Mouse (Mus musculus): ENCODE data around the gene Atp2a2. TPM values are rescaled to one million over a fixed set of nuclear protein-coding genes. Genes with fewer than 3 reads are reported as not detected.

Gene Atp2a2
- polyA plus RNA-seq, 1 experiment from 2014 or later: 52.0 TPM

GRCm38 (mm10) chr5:122518247-122518646, 16.2 kb upstream of the Atp2a2 start:
- 16% methylated on average over 8 of the region's 8 CpGs for WGBS

GRCm38 (mm10) chr5:122516901-122517300, 14.9 kb upstream of the Atp2a2 start:
- Histone ChIP-seq H3K36me3 (no peaks in the 10 kb centered on the region), H3K4me2 (no peak overlapping the region), H3K4me3 (replicated peaks) (no peak overlapping the region), H3K27ac (replicated peaks) (no peak overlapping the region), H3K4me1 (peaks cover 13% of the 10 kb centered on the region), H3K9ac (replicated peaks) (no peak overlapping the region), H3K27me3 (replicated peaks) (no peaks in the 10 kb centered on the region), H3K9me3 (replicated peaks) (no peaks in the 10 kb centered on the region)
- no peak for ATAC-seq (ENCODE audit: low FRiP score)
- WGBS: 81% methylated on average over 5 of the region's 5 CpGs

More at GRCm38 (mm10) chr5:122518247-122518646, 16.2 kb upstream of the Atp2a2 start:
- no peaks in the 10 kb centered on the region for H3K27me3 ChIP-seq (replicated peaks)
- no peak overlapping the region for H3K9ac ChIP-seq (replicated peaks)
- ATAC-seq (ENCODE audit: low FRiP score): no peak
- H3K4me1 ChIP-seq: peaks cover 13% of the 10 kb centered on the region
- H3K4me2 ChIP-seq: no peak overlapping the region
- H3K36me3 ChIP-seq: no peaks in the 10 kb centered on the region
- no peak overlapping the region for H3K4me3 ChIP-seq (replicated peaks)
- H3K9me3 ChIP-seq (replicated peaks): no peaks in the 10 kb centered on the region
- H3K27ac ChIP-seq (replicated peaks): no peak overlapping the region

- no peaks in the 10 kb centered on the region for H3K9me3 ChIP-seq (replicated peaks)
- no peak overlapping the region for H3K4me2 ChIP-seq
- H3K4me1 ChIP-seq: peaks cover 18% of the 10 kb centered on the region
- no peaks in the 10 kb centered on the region for H3K36me3 ChIP-seq
- H3K4me3 ChIP-seq (replicated peaks): no peak overlapping the region
- H3K9ac ChIP-seq (replicated peaks): no peak overlapping the region
- no peak for ATAC-seq (ENCODE audit: low FRiP score)
- no peak overlapping the region for H3K27ac ChIP-seq (replicated peaks)
- 85% methylated on average over 11 of the region's 11 CpGs for WGBS
- H3K27me3 ChIP-seq (replicated peaks): no peaks in the 10 kb centered on the region
Observed at GRCm38 (mm10) chr5:122516029-122516730, 14.2 kb upstream of the Atp2a2 start.

GRCm38 (mm10) chr5:122514127-122514521, 12.1 kb upstream of the Atp2a2 start:
- H3K27ac ChIP-seq (replicated peaks): no peak overlapping the region
- no peak for ATAC-seq (ENCODE audit: low FRiP score)
- no peak overlapping the region for H3K9ac ChIP-seq (replicated peaks)
- H3K36me3 ChIP-seq: no peaks in the 10 kb centered on the region
- H3K4me1 ChIP-seq: peaks cover 23% of the 10 kb centered on the region
- no peak overlapping the region for H3K4me3 ChIP-seq (replicated peaks)
- 29% methylated on average over 8 of the region's 8 CpGs for WGBS
- H3K9me3 ChIP-seq (replicated peaks): no peaks in the 10 kb centered on the region
- peak overlapping the region; percentile 19; the same call in 1 of the 2 replicates for H3K4me2 ChIP-seq
- H3K27me3 ChIP-seq (replicated peaks): no peaks in the 10 kb centered on the region

GRCm38 (mm10) chr5:122513421-122514126, 11.5 kb upstream of the Atp2a2 start:
- Histone ChIP-seq H3K4me1 (peaks cover 23% of the 10 kb centered on the region), H3K27ac (replicated peaks) (no peak overlapping the region), H3K9ac (replicated peaks) (no peak overlapping the region), H3K4me2 (peak overlapping the region; percentile 19; the same call in 1 of the 2 replicates), H3K9me3 (replicated peaks) (no peaks in the 10 kb centered on the region), H3K27me3 (replicated peaks) (no peaks in the 10 kb centered on the region), H3K36me3 (no peaks in the 10 kb centered on the region), H3K4me3 (replicated peaks) (no peak overlapping the region)
- 42% methylated on average over 23 of the region's 23 CpGs for WGBS
- no peak for ATAC-seq (ENCODE audit: low FRiP score)

- Histone ChIP-seq H3K9me3 (replicated peaks) (no peaks in the 10 kb centered on the region), H3K4me3 (replicated peaks) (no peak overlapping the region), H3K4me1 (peaks cover 20% of the 10 kb centered on the region), H3K9ac (replicated peaks) (no peak overlapping the region), H3K27ac (replicated peaks) (no peak overlapping the region), H3K36me3 (no peaks in the 10 kb centered on the region), H3K27me3 (replicated peaks) (no peaks in the 10 kb centered on the region), H3K4me2 (no peak overlapping the region)
- 74% methylated on average over 6 of the region's 6 CpGs for WGBS
- ATAC-seq (ENCODE audit: low FRiP score): no peak
Observed at GRCm38 (mm10) chr5:122512011-122512410, 10.0 kb upstream of the Atp2a2 start.

GRCm38 (mm10) chr5:122511405-122511804, 9.4 kb upstream of the Atp2a2 start:
- Histone ChIP-seq H3K9me3 (replicated peaks) (no peaks in the 10 kb centered on the region), H3K4me3 (replicated peaks) (no peak overlapping the region), H3K9ac (replicated peaks) (no peak overlapping the region), H3K27ac (replicated peaks) (no peak overlapping the region), H3K4me1 (peaks cover 20% of the 10 kb centered on the region), H3K27me3 (replicated peaks) (no peaks in the 10 kb centered on the region), H3K36me3 (no peaks in the 10 kb centered on the region), H3K4me2 (no peak overlapping the region)
- ATAC-seq (ENCODE audit: low FRiP score): no peak
- 75% methylated on average over 9 of the region's 9 CpGs for WGBS

GRCm38 (mm10) chr5:122510651-122511157, 8.7 kb upstream of the Atp2a2 start:
- no peaks in the 10 kb centered on the region for H3K36me3 ChIP-seq
- no peak overlapping the region for H3K4me3 ChIP-seq (replicated peaks)
- H3K27me3 ChIP-seq (replicated peaks): no peaks in the 10 kb centered on the region
- peaks cover 20% of the 10 kb centered on the region for H3K4me1 ChIP-seq
- no peaks in the 10 kb centered on the region for H3K9me3 ChIP-seq (replicated peaks)
- no peak overlapping the region for H3K27ac ChIP-seq (replicated peaks)
- no peak overlapping the region for H3K4me2 ChIP-seq
- ATAC-seq (ENCODE audit: low FRiP score): no peak
- no peak overlapping the region for H3K9ac ChIP-seq (replicated peaks)
- WGBS: 69% methylated on average over 17 of the region's 17 CpGs

- Histone ChIP-seq H3K9me3 (replicated peaks) (no peaks in the 10 kb centered on the region), H3K4me3 (replicated peaks) (no peak overlapping the region), H3K36me3 (no peaks in the 10 kb centered on the region), H3K4me2 (no peak overlapping the region), H3K9ac (replicated peaks) (no peak overlapping the region), H3K4me1 (peaks cover 20% of the 10 kb centered on the region), H3K27me3 (replicated peaks) (no peaks in the 10 kb centered on the region), H3K27ac (replicated peaks) (no peak overlapping the region)
- WGBS: 51% methylated on average over 7 of the region's 7 CpGs
- no peak for ATAC-seq (ENCODE audit: low FRiP score)
Observed at GRCm38 (mm10) chr5:122509608-122510007, 7.6 kb upstream of the Atp2a2 start.

GRCm38 (mm10) chr5:122508861-122509306, 6.9 kb upstream of the Atp2a2 start:
- peaks cover 14% of the 10 kb centered on the region for H3K4me1 ChIP-seq
- no peak overlapping the region for H3K4me3 ChIP-seq (replicated peaks)
- no peaks in the 10 kb centered on the region for H3K36me3 ChIP-seq
- no peaks in the 10 kb centered on the region for H3K9me3 ChIP-seq (replicated peaks)
- ATAC-seq (ENCODE audit: low FRiP score): no peak
- WGBS: 77% methylated on average over 11 of the region's 11 CpGs
- H3K27me3 ChIP-seq (replicated peaks): no peaks in the 10 kb centered on the region
- no peak overlapping the region for H3K9ac ChIP-seq (replicated peaks)
- H3K27ac ChIP-seq (replicated peaks): no peak overlapping the region
- H3K4me2 ChIP-seq: no peak overlapping the region

GRCm38 (mm10) chr5:122507396-122507795, 5.4 kb upstream of the Atp2a2 start:
- Histone ChIP-seq H3K27ac (replicated peaks) (no peak overlapping the region), H3K27me3 (replicated peaks) (no peaks in the 10 kb centered on the region), H3K4me1 (peaks cover 22% of the 10 kb centered on the region), H3K36me3 (no peaks in the 10 kb centered on the region), H3K9ac (replicated peaks) (no peak overlapping the region), H3K9me3 (replicated peaks) (no peaks in the 10 kb centered on the region), H3K4me2 (no peak overlapping the region), H3K4me3 (replicated peaks) (no peak overlapping the region)
- ATAC-seq (ENCODE audit: low FRiP score): no peak

GRCm38 (mm10) chr5:122506462-122506861, 4.4 kb upstream of the Atp2a2 start:
- no peak for ATAC-seq (ENCODE audit: low FRiP score)
- Histone ChIP-seq H3K4me2 (no peak overlapping the region), H3K4me3 (replicated peaks) (no peak overlapping the region), H3K27ac (replicated peaks) (no peak overlapping the region), H3K9ac (replicated peaks) (no peak overlapping the region), H3K4me1 (peaks cover 19% of the 10 kb centered on the region), H3K9me3 (replicated peaks) (no peaks in the 10 kb centered on the region), H3K27me3 (replicated peaks) (no peaks in the 10 kb centered on the region), H3K36me3 (no peaks in the 10 kb centered on the region)
- WGBS: 88% methylated on average over 3 of the region's 3 CpGs

Data from neural tube, embryonic 15.5 days (tissue).